Mouse (Mus musculus) forebrain, embryonic 13.5 days (tissue): ENCODE measurements around the gene Sec24b. TPM values are rescaled to one million over a fixed set of nuclear protein-coding genes. Genes with fewer than 3 reads are reported as not detected.

Experiments
- ATAC-seq: fragments of 200-750 bp; cut with Nextera tagmentation; 2 replicates; pipeline ENCODE4 v1.8.0; 2017
- H3K27ac ChIP-seq: fragments of 300-500 bp; sonication (generic); 2 replicates; pipeline ENCODE4 v1.5.1; 2015; ENCODE audit warnings: inconsistent platforms, mild to moderate bottlenecking, moderate library complexity
- H3K27me3 ChIP-seq: fragments of 300-500 bp; sonication (generic); 2 replicates; pipeline ENCODE4 v1.6.1; 2015; ENCODE audit warnings: mild to moderate bottlenecking, inconsistent platforms
- H3K36me3 ChIP-seq: fragments of 300-500 bp; sonication (generic); 2 replicates; pipeline ENCODE4 v1.6.1; 2015; ENCODE audit warnings: mild to moderate bottlenecking, inconsistent platforms; ENCODE audit not compliant: poor library complexity, severe bottlenecking
- H3K4me1 ChIP-seq: fragments of 300-500 bp; sonication (generic); 2 replicates; pipeline ENCODE4 v1.6.1; 2015; ENCODE audit warnings: inconsistent platforms
- H3K4me2 ChIP-seq: fragments of 300-500 bp; sonication (generic); 2 replicates; pipeline ENCODE4 v1.6.1; 2015; ENCODE audit warnings: inconsistent platforms, mild to moderate bottlenecking, moderate library complexity
- H3K4me3 ChIP-seq: fragments of 300-500 bp; sonication (generic); 2 replicates; pipeline ENCODE4 v1.5.1; 2015; ENCODE audit warnings: mild to moderate bottlenecking, inconsistent platforms
- H3K9ac ChIP-seq: fragments of 300-500 bp; sonication (generic); 2 replicates; pipeline ENCODE4 v1.6.1; 2015; ENCODE audit warnings: mild to moderate bottlenecking, inconsistent platforms
- H3K9me3 ChIP-seq: fragments of 300-500 bp; sonication (generic); replicated peaks from 2 replicates; pipeline ENCODE4 v1.6.1; 2016; ENCODE audit warnings: inconsistent platforms
- WGBS: fragments of 180-500 bp; shearing (Covaris S2); methylation state at CpG from one replicate; pipeline ENCODE4 v1.1.7; 2015; 5-methylcytosine and 5-hydroxymethylcytosine counted together
- polyA plus RNA-seq: library from polyadenylated mRNA; unstranded; fragments of >200 nt; fragmentation: Nextera tagmentation; extraction: Ambion mirVana; gene quantifications from 2 replicates; pipeline ENCODE4 v1.2.1, GENCODE M21; 2015

Gene Sec24b
- polyA plus RNA-seq, 1 experiment from 2014 or later: 23.9 TPM

DNA sequence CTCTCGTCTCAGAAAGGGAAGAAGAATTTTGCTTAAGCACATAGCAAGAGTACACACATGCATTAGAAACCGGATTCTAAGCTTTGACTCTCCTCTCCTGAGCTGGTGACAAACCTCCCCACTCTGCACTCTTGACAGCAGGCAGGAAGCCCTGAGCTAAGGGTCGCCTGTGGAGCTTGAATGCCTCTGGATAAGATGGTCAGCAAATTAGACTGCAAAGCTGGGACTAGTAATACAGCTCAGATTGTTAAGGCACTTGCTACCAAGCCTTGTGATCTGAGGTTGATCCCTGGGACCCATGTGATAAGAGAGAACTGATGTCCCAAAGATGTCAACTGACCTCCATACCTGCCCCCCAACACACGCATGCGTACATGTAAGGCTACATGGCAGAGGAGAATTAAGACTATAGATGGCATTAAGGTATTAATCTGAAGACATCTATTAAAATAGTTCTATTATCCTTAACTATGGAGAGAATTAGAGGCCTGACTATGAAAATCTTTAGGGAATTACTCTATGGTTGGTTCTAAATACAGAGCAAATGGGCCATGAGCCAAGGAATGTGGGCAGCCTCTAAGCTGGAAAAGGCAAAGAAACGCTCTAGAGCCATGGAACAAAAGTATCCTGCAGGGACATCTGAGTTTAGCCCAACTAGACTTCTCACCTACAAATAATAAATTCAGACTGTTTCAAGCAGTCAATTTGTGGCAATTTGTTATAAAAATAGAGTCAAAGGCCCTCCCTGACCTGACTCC, 8.6 kb downstream of the Sec24b start:
- Histone ChIP-seq H3K9me3 (no peaks in the 10 kb centered on the region), H3K27ac (no peak overlapping the region), H3K27me3 (no peaks in the 10 kb centered on the region), H3K4me3 (no peak overlapping the region), H3K4me1 (peaks cover 19% of the 10 kb centered on the region), H3K4me2 (no peak overlapping the region), H3K36me3 (no peaks in the 10 kb centered on the region; the same call in 1 of the 2 replicates), H3K9ac (no peak overlapping the region)
- WGBS: 79% methylated on average over 6 of the region's 6 CpGs
- ATAC-seq: no peak

DNA sequence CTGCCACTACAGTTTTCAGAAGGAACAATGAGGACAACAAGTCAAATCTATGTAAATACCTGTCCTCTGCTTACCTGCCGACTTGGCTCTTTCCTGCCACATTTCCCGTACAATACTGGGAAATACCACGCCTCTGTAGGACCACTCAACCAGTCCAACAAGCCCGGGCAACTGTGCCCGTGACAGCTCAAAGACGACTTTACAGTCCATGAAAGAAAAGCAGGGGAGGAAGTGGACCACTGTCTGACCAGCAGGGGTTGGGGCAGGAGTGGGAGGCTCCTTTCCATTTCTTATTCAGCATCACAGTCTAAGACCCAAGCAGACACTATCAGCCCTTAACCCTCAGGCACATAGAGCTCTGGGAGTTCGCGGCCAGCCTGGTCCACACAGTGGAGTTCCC, 9.2 kb downstream of the Sec24b start:
- ATAC-seq: no peak
- Histone ChIP-seq H3K27ac (no peak overlapping the region), H3K4me1 (peaks cover 16% of the 10 kb centered on the region), H3K9ac (no peak overlapping the region), H3K9me3 (no peaks in the 10 kb centered on the region), H3K4me3 (no peak overlapping the region), H3K4me2 (no peak overlapping the region), H3K27me3 (no peaks in the 10 kb centered on the region), H3K36me3 (no peaks in the 10 kb centered on the region; the same call in 1 of the 2 replicates)
- WGBS: 94% methylated on average over 8 of the region's 8 CpGs

DNA sequence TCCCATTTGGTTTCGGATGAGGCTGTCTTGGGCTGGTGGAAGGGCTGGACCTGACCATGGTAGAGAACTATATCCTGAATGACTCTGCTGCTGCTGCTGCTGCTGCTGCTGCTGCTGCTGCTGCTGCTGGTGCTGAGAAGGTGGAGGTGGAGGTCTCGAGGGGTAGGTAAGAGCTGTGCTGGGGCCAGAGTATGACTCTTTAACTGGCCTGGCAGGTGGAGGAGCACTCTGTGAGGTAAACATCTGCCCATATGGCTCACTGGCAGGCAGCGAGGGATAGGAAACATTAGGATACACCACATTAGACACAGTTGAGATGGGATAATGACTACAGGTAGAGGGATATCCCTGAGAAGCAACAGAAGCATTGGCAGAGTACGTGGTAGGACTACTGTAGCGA, 20.6 kb downstream of the Sec24b start:
- WGBS: 98% methylated on average over 5 of the region's 5 CpGs
- H3K36me3 ChIP-seq: peaks cover 65% of the 10 kb centered on the region
- ATAC-seq: no peak
- no peaks in the 10 kb centered on the region for H3K27me3 ChIP-seq
- no peak overlapping the region for H3K4me2 ChIP-seq
- H3K27ac ChIP-seq: no peak overlapping the region
- no peak overlapping the region for H3K4me3 ChIP-seq
- H3K4me1 ChIP-seq: no peaks in the 10 kb centered on the region
- H3K9me3 ChIP-seq: peaks cover 17% of the 10 kb centered on the region
- H3K9ac ChIP-seq: no peak overlapping the region

DNA sequence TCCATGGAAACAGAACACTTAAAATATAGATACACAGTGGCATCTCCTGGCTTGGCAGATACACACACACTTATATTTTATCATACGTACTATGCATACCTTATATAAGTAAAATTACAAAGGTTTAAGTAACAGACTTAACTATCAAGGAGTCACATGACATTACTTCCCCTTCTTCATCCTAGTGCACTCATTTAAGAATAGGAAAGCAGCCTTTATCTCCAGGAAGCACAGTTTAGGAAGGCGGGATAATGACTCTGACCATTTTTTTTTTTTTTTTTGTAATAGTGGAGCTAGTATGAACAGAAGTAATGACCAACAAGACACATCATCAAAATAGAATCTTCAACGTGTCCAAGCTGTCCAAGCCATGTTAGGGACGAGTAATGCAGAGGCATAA, 21.3 kb downstream of the Sec24b start:
- 98% methylated on average over 4 of the region's 4 CpGs for WGBS
- H3K4me3 ChIP-seq: no peak overlapping the region
- peaks cover 72% of the 10 kb centered on the region for H3K36me3 ChIP-seq
- no peak overlapping the region for H3K9ac ChIP-seq
- no peak overlapping the region for H3K27ac ChIP-seq
- no peaks in the 10 kb centered on the region for H3K4me1 ChIP-seq
- H3K4me2 ChIP-seq: no peak overlapping the region
- ATAC-seq: no peak
- H3K27me3 ChIP-seq: no peaks in the 10 kb centered on the region
- H3K9me3 ChIP-seq: peaks cover 17% of the 10 kb centered on the region

DNA sequence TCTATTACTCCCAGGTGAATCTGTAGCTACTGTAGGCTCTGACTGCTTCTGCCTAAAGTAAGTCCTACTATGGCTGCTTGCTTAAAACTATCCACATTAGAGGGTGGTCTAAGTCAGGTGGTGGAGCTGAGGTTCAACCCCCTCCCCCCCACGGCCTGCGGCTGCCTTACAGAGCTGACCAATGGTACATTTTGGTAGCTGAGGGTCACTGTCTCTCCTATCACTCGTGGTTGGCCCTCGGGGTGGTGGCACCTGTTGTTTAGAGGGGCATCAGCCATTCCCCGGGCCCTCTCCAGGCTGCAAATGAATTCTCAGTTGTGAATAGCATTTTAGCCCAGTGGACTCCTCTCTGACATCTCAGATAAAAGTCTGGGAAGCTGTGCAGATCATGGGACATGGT, 32.6 kb downstream of the Sec24b start:
- Histone ChIP-seq H3K36me3 (peaks cover 72% of the 10 kb centered on the region), H3K9me3 (no peaks in the 10 kb centered on the region), H3K4me3 (no peak overlapping the region), H3K27me3 (no peaks in the 10 kb centered on the region), H3K27ac (no peak overlapping the region), H3K4me2 (no peak overlapping the region), H3K4me1 (0 out of 2 replicates have a peak, but pooled peaks cover 5% of the 10 kb centered on the region), H3K9ac (no peak overlapping the region)
- WGBS: 98% methylated on average over 5 of the region's 5 CpGs
- ATAC-seq: no peak

DNA sequence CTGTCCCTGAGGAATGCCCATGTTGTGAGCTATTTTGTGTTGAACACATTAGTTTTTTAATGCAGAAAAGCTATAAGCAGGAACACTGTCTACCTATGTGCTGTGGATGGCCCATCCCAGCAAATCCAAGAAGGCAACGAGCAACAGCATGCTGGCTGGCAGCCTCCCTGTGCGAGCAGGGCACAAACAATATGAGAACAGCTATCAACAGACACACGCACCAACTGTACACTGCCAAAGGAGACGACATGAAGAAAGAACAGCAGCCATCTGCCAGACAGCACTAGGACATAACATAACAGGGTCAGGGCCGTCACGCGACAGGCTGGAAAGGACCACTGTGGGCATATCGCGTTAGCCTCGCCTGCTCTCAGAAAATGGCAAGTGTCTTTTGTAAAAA, 35.2 kb downstream of the Sec24b start:
- H3K36me3 ChIP-seq: peaks cover 59% of the 10 kb centered on the region
- H3K4me1 ChIP-seq: 0 out of 2 replicates have a peak, but pooled peaks cover 5% of the 10 kb centered on the region
- H3K9me3 ChIP-seq: no peaks in the 10 kb centered on the region
- no peak overlapping the region for H3K4me3 ChIP-seq
- no peak overlapping the region for H3K4me2 ChIP-seq
- H3K9ac ChIP-seq: no peak overlapping the region
- no peak overlapping the region for H3K27ac ChIP-seq
- no peaks in the 10 kb centered on the region for H3K27me3 ChIP-seq
- 0 out of 2 replicates have a peak, but pooled peaks have one; percentile 45 for ATAC-seq
- 83% methylated on average over 10 of the region's 10 CpGs for WGBS

DNA sequence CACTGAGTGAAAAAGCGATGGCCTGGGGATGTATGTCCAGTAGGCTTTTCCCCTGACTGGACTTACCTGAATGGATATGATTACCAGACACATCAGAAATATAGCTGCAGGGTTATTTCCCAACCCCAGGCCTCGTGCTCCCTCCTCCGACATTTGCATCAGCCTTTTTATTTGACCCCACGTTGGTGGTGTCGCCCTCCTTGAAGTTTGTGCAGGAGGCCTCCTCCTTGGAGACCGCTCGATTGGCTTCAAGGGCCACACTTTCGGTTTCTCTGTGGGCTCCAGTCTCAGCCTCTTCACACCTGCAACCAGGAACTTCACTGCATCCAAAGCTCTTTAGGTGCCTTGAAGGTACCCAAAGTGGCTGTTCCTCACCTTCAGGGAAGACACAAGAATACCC, 35.8 kb downstream of the Sec24b start:
- ATAC-seq: no peak
- H3K4me2 ChIP-seq: no peak overlapping the region
- H3K36me3 ChIP-seq: peaks cover 55% of the 10 kb centered on the region
- H3K27me3 ChIP-seq: no peaks in the 10 kb centered on the region
- no peak overlapping the region for H3K9ac ChIP-seq
- H3K4me3 ChIP-seq: no peak overlapping the region
- no peaks in the 10 kb centered on the region for H3K9me3 ChIP-seq
- H3K4me1 ChIP-seq: 0 out of 2 replicates have a peak, but pooled peaks cover 5% of the 10 kb centered on the region
- 96% methylated on average over 8 of the region's 8 CpGs for WGBS
- no peak overlapping the region for H3K27ac ChIP-seq

DNA sequence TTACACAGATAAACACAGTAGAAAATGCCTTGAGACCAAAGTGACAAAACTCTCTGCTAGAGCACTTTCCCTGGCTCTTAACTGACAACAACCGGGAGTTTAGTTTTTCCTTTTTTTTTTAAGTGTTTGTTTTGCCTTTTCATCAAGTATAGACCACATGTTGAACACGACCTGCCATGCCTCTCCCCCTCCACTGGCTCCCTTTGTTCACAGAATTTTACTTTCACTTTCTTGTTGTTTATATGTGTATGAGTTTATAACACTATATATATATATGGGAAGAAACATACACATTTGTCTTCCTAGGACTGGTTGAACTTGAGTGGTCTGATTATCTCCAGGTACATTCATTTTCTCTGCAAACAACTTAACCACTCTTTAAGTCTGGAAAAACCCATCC, 48.4 kb downstream of the Sec24b start:
- no peak overlapping the region for H3K27ac ChIP-seq
- H3K4me2 ChIP-seq: no peak overlapping the region
- no peaks in the 10 kb centered on the region for H3K4me1 ChIP-seq
- H3K4me3 ChIP-seq: no peak overlapping the region
- no peaks in the 10 kb centered on the region for H3K27me3 ChIP-seq
- H3K9ac ChIP-seq: no peak overlapping the region
- WGBS: 87% methylated on average over 2 of the region's 2 CpGs
- no peaks in the 10 kb centered on the region for H3K9me3 ChIP-seq
- peaks cover 25% of the 10 kb centered on the region for H3K36me3 ChIP-seq
- no peak for ATAC-seq

DNA sequence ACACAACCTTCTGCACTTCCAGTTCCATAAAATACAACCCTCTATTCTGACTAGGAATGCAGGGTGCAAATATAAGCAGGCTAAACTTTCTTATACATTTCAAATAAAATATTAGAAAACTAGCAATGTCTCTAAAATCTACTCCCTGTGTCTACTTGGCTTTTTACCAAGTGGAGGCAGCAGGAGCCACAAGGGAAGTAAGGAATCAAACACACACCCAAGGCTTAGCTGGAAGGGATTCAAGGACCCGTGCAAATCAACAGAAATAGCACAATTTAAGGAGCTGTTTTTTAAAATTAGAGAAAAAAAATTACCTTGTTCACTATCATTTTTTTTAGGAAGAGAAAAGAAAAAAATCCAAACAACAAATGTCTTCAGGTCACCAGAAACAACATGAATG, 50.1 kb downstream of the Sec24b start:
- H3K9me3 ChIP-seq: no peaks in the 10 kb centered on the region
- WGBS: 77% methylated on average over 1 of the region's 1 CpGs
- peaks cover 37% of the 10 kb centered on the region for H3K36me3 ChIP-seq
- H3K4me3 ChIP-seq: no peak overlapping the region
- H3K4me1 ChIP-seq: no peaks in the 10 kb centered on the region
- no peak overlapping the region for H3K9ac ChIP-seq
- no peaks in the 10 kb centered on the region for H3K27me3 ChIP-seq
- no peak for ATAC-seq
- no peak overlapping the region for H3K27ac ChIP-seq
- H3K4me2 ChIP-seq: no peak overlapping the region

DNA sequence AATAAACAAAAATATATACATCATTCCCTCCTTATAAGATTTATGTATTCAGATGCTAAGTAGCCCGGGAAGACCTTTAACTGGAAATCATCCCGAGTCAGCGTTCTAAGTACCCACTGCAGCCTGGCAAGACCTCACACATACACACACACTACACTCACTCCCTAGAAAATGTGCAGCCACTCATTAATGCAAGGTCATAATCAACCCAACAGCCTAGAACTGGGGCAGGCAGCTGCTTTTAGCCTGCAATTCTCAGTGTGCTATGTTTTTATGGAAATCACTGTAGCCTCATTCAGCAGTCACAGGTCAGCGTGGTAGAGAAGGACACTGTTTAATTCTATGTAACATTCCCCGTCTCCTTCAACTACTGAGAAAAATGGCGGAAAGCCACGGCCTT, 55.2 kb downstream of the Sec24b start:
- H3K27ac ChIP-seq: no peak overlapping the region
- H3K9me3 ChIP-seq: no peaks in the 10 kb centered on the region
- no peaks in the 10 kb centered on the region for H3K4me1 ChIP-seq
- no peaks in the 10 kb centered on the region for H3K27me3 ChIP-seq
- peaks cover 70% of the 10 kb centered on the region for H3K36me3 ChIP-seq
- H3K4me3 ChIP-seq: no peak overlapping the region
- no peak overlapping the region for H3K4me2 ChIP-seq
- H3K9ac ChIP-seq: no peak overlapping the region
- WGBS: 95% methylated on average over 7 of the region's 7 CpGs
- ATAC-seq: no peak

DNA sequence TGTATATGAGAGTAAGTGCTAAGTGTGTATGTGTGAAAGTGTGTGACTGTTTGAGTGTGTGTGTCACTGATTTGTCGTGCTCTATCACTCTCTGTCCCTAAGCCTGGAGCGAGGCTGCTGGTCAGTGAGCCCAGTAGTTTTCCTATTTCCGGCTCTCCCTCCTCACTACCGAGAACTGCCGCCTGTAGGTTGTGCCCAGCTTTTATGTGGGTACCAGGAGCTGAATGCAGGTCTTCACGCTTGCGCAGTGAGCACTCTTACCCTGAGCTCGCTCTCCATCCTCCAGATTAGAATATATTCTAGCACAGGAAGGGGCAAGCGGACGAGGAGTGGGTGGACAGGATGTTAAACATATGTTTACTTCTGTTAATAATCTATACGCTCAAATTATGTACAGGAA, 60.4 kb downstream of the Sec24b start:
- H3K27ac ChIP-seq: no peak overlapping the region
- no peaks in the 10 kb centered on the region for H3K4me1 ChIP-seq
- ATAC-seq: no peak
- peaks cover 89% of the 10 kb centered on the region for H3K36me3 ChIP-seq
- H3K4me3 ChIP-seq: no peak overlapping the region
- H3K4me2 ChIP-seq: no peak overlapping the region
- H3K9ac ChIP-seq: no peak overlapping the region
- H3K9me3 ChIP-seq: no peaks in the 10 kb centered on the region
- H3K27me3 ChIP-seq: no peaks in the 10 kb centered on the region
- 97% methylated on average over 11 of the region's 11 CpGs for WGBS

DNA sequence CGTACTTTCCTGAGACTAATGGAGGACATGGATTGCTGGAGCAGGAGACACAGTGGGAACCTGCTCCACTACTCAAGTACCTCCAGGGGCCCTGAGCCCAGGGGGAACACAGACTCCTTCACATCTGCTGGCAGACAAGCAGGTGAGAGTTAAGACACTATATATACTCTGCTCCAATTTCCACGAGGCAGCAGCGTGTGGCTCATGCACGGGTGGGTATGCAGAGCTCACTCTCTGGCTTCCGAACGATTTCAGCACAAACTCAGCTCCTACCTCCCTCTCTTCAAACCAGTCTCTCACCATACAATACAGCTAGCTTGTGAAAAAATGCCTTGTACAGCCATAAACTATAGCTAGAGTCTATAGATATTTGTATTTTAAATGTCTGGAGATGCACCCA, 62.8 kb downstream of the Sec24b start:
- no peaks in the 10 kb centered on the region for H3K9me3 ChIP-seq
- H3K4me1 ChIP-seq: no peaks in the 10 kb centered on the region
- H3K27me3 ChIP-seq: no peaks in the 10 kb centered on the region
- ATAC-seq: no peak
- H3K27ac ChIP-seq: no peak overlapping the region
- H3K4me2 ChIP-seq: no peak overlapping the region
- peaks cover 93% of the 10 kb centered on the region for H3K36me3 ChIP-seq
- 93% methylated on average over 6 of the region's 6 CpGs for WGBS
- H3K4me3 ChIP-seq: no peak overlapping the region
- H3K9ac ChIP-seq: no peak overlapping the region

DNA sequence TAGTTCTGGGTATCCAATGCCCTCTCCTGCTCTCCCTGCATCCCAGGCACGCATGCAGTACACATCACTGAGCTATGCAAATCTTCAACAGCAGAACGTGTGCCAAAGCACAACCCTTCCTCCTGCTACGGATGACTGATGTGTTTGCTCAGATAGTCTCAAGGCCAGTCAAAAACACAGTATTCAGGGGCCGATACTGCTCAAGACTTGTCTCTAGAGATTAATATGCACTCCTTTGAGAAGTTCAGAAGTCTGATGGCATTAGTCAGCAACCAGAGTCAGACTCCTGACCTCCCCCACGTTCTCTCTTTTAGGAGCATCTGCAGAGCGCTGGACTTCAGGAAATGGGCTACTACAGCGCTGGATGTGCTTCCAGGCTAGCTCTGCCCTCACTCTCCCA, 63.4 kb downstream of the Sec24b start:
- H3K4me2 ChIP-seq: no peak overlapping the region
- no peaks in the 10 kb centered on the region for H3K4me1 ChIP-seq
- H3K4me3 ChIP-seq: no peak overlapping the region
- no peak for ATAC-seq
- H3K27ac ChIP-seq: no peak overlapping the region
- H3K36me3 ChIP-seq: peaks cover 94% of the 10 kb centered on the region
- H3K27me3 ChIP-seq: no peaks in the 10 kb centered on the region
- WGBS: 91% methylated on average over 7 of the region's 7 CpGs
- H3K9me3 ChIP-seq: no peaks in the 10 kb centered on the region
- H3K9ac ChIP-seq: no peak overlapping the region
